Mouse (Mus musculus) liver, embryonic 14.5 days (tissue): ENCODE data around the gene Fam131b. TPM values are rescaled to one million over a fixed set of nuclear protein-coding genes. Genes with fewer than 3 reads are reported as not detected.

ENCODE experiments used
- ATAC-seq: fragments of 200-750 bp; cut with Nextera tagmentation; 2 replicates; pipeline ENCODE4 v1.8.0; 2017; ENCODE audit warnings: moderate number of reproducible peaks, mild to moderate bottlenecking, moderate library complexity; ENCODE audit not compliant: insufficient read depth
- DNase-seq, 3 experiments: peaks; one replicate each; pipeline ENCODE4 v3.0.0-alpha.2; 2012 to 2013; ENCODE audit warnings: low read depth in 3 of 3, low spot score in 3 of 3
- H3K27ac ChIP-seq: fragments of 300-500 bp; sonication (generic); 2 replicates; pipeline ENCODE4 v1.5.1; 2014; ENCODE audit warnings: moderate library complexity, mild to moderate bottlenecking, control low read depth, inconsistent platforms
- H3K27me3 ChIP-seq: fragments of 300-500 bp; sonication (generic); 2 replicates; pipeline ENCODE4 v1.6.1; 2014; ENCODE audit warnings: mild to moderate bottlenecking, low read length, moderate library complexity; ENCODE audit not compliant: control insufficient read depth, insufficient read depth
- H3K36me3 ChIP-seq: fragments of 300-500 bp; sonication (generic); replicated peaks from 2 replicates; pipeline ENCODE4 v1.6.1; 2014; ENCODE audit warnings: low read depth; ENCODE audit not compliant: control insufficient read depth, insufficient read depth
- H3K4me1 ChIP-seq, 2 experiments: fragments of 200-500 bp in 1 of 2; fragments of 300-500 bp in 1 of 2; sonication (generic) in 1 of 2; replicated peaks; 2 replicates each; pipeline ENCODE4 v1.6.1; 2012 to 2014; ENCODE audit warnings: antibody characterized with exemption in 1 of 2, inconsistent platforms in 1 of 2, low read length in 1 of 2; ENCODE audit not compliant: control insufficient read depth in 2 of 2, insufficient read depth in 2 of 2
- H3K4me2 ChIP-seq: fragments of 300-500 bp; sonication (generic); 2 replicates; pipeline ENCODE4 v1.6.1; 2014; ENCODE audit warnings: low read depth, mild to moderate bottlenecking, control low read depth, moderate library complexity
- H3K4me3 ChIP-seq, 2 experiments: fragments of 200-500 bp in 1 of 2; fragments of 300-500 bp in 1 of 2; sonication (generic) in 1 of 2; 2 replicates each; pipeline ENCODE4 v1.5.1; 2012 to 2014; ENCODE audit warnings: low read depth in 2 of 2, low read length in 2 of 2, mild to moderate bottlenecking in 2 of 2, control low read depth in 1 of 2, inconsistent platforms in 1 of 2, moderate library complexity in 1 of 2; ENCODE audit not compliant: insufficient read depth in 1 of 2
- H3K9ac ChIP-seq: fragments of 300-500 bp; sonication (generic); replicated peaks from 2 replicates; pipeline ENCODE4 v1.6.1; 2014; ENCODE audit warnings: mild to moderate bottlenecking, control low read depth, moderate library complexity
- H3K9me3 ChIP-seq: fragments of 300-500 bp; sonication (generic); 2 replicates; pipeline ENCODE4 v1.6.1; 2016; ENCODE audit warnings: low read length, mixed read lengths; ENCODE audit not compliant: control insufficient read depth
- CTCF ChIP-seq: IDR thresholded peaks from 2 replicates; pipeline ENCODE4 v1.5.1; 2016; ENCODE audit warnings: antibody characterized with exemption, low read depth, control low read depth
- EP300 ChIP-seq: IDR thresholded peaks from 2 replicates; pipeline ENCODE4 v1.6.1; 2016; ENCODE audit warnings: antibody characterized with exemption, low read depth
- WGBS: fragments of 180-500 bp; shearing (Covaris S2); extraction: QIAGEN DNeasy Blood & Tissue Kit; methylation state at CpG from one replicate; pipeline ENCODE4 v1.1.7; 2014; ENCODE audit not compliant: insufficient replicate concordance; 5-methylcytosine and 5-hydroxymethylcytosine counted together
- polyA plus RNA-seq, 2 experiments: library from polyadenylated mRNA; depleted of rRNA in 1 of 2; stranded (reverse) in 1 of 2; unstranded in 1 of 2; fragments of >200 nt; fragmentation: Nextera tagmentation in 1 of 2; extraction: Ambion mirVana in 1 of 2; gene quantifications; 2 replicates each; pipeline versions ENCODE4 v1.2.1 to v1.2.3; 2012 to 2014

The Fam131b gene
- polyA plus RNA-seq, 2 experiments: 0.08 TPM; not detected in 1

DNA sequence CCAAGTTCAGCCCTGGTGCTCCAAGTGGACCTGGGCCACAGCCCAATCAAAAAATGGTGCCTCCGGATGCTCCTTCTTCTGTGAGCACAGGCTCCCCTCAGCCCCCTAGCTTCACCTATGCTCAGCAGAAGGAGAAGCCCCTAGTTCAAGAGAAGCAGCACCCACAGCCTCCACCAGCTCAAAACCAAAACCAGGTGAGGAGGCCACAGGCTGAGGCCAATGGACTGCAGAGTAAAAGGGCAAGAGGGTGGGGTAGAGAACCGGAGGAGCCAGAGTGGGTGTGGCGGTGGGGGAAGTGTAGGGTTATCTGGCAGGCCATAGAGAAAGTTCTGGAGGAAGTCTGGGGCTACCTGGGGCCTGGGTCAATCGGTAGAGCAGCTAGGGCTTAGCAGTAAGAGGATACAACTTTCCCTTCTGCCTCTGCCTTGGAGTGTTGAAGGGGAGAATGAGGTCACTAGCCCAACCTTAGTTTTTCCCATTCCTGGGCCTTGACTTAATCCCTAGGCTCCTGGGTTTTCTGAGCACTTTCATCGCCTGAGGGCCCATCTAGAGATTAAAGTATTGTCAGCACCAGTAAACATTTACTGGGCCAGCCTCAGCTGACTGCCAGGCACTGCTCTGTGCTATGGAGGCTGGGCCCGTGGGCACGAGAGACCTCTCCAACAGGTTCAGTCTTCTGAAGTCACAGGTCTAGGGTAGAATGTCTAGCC, 27.5 kb upstream of the Fam131b start:
- no peaks in the 10 kb centered on the region for H3K27me3 ChIP-seq
- no peak for ATAC-seq
- peaks cover 9 to 42% of the 10 kb centered on the region in 2 experiments for H3K4me1 ChIP-seq
- DNase-seq: no peak
- peak overlapping the region; percentile 59 to 67; a peak in 3 of 4 replicates for H3K4me3 ChIP-seq
- no peaks in the 10 kb centered on the region for H3K9me3 ChIP-seq
- no peak overlapping the region for H3K9ac ChIP-seq
- 21% methylated on average over 7 of the region's 7 CpGs for WGBS
- peak overlapping the region; percentile 67 for H3K4me2 ChIP-seq
- H3K27ac ChIP-seq: no peak overlapping the region
- H3K36me3 ChIP-seq: no peaks in the 10 kb centered on the region
- TF ChIP-seq EP300: no peak
- no peak for TF ChIP-seq CTCF

DNA sequence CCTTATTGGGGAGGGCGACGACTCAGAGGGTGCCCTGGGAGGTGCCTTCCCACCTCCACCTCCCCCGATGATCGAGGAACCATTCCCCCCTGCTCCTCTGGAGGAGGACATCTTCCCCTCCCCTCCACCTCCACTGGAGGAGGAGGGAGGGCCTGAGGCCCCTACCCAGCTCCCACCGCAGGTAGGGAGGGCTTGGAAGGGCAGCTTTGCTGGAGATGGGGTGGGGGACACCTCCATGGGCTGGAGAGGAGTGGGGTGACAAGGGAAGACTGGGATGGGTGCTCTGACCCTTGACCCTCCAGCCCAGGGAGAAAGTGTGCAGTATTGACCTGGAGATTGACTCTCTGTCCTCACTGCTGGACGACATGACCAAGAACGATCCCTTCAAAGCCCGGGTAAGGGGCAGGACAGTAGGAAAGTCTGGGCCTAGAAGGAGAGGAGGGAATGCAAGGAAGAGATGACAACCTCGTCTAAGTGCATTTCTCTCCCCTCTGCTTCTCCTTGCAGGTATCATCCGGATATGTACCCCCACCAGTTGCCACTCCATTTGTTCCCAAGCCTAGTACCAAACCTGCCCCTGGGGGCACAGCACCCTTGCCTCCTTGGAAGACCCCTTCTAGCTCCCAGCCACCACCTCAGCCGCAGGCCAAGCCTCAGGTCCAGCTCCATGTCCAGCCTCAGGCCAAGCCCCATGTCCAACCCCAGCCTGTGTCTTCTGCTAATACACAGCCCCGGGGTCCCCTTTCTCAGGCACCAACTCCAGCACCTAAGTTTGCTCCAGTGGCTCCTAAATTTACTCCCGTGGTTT, 26.7 kb upstream of the Fam131b start:
- WGBS: 28% methylated on average over 13 of the region's 13 CpGs
- peak overlapping the region; percentile 67 for H3K4me2 ChIP-seq
- peaks cover 9 to 42% of the 10 kb centered on the region in 2 experiments for H3K4me1 ChIP-seq
- no peaks in the 10 kb centered on the region for H3K9me3 ChIP-seq
- H3K27me3 ChIP-seq: no peaks in the 10 kb centered on the region
- TF ChIP-seq EP300: no peak
- no peak for TF ChIP-seq CTCF
- H3K27ac ChIP-seq: no peak overlapping the region
- DNase-seq (no peak), ATAC-seq (no peak)
- H3K9ac ChIP-seq: 0 out of 2 replicates have a peak overlapping the region, but pooled peaks have one; percentile 13
- peak overlapping the region; percentile 59 to 67 for H3K4me3 ChIP-seq
- no peaks in the 10 kb centered on the region for H3K36me3 ChIP-seq

DNA sequence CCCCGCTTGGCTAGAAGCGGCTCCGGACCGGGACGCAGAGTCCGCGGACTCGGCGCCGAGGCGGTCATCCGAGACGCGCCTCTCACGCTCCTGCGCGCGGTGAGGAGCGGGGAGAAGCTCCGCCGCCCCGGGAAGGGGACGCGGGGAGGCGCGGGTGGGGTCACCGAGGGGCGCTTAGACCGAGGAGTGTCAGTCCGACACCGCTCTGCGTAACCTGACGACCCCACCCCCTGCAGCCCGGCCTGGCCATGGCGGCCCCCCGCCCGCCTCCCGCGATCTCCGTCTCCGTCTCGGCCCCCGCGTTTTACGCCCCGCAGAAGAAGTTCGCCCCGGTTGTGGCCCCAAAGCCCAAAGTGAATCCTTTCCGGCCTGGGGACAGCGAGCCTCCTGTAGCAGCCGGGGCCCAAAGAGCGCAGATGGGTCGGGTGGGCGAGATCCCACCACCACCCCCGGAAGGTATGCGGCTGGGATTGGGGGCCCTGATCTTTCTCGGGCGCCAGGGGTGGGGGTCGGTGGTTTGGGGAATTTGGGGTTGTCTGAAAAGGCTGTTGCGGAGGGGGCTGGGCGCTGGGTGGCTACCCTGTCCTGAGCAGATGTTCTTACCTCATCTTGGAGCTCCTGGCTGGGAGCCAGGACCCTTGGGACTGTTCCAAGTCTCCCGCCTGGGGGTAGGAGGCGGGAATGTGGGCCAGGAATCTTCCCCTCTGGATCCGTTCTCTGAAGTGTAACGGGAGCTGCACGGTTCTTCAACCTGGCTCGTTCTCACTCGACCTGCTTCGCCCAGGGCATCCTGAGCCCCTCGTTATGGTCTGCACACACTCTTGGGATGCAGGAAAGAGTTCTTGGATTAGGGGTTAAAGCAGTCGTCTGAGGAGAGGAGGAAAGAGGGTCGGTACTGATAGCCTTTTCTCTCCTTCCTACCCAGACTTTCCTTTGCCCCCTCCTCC, 25.9 kb upstream of the Fam131b start:
- WGBS: under 1% methylated on average over 46 of the region's 72 CpGs
- Histone ChIP-seq H3K36me3 (no peaks in the 10 kb centered on the region), H3K4me1 (peaks cover 9 to 42% of the 10 kb centered on the region in 2 experiments), H3K9me3 (no peaks in the 10 kb centered on the region), H3K27me3 (no peaks in the 10 kb centered on the region), H3K9ac (peak overlapping the region; percentile 58), H3K4me2 (peak overlapping the region; percentile 67), H3K27ac (no peak overlapping the region), H3K4me3 (peak overlapping the region; percentile 59 to 67)
- TF ChIP-seq EP300 (no peak), CTCF (no peak)
- DNase-seq (no peak), ATAC-seq (no peak; the same call in 1 of the 2 replicates)

DNA sequence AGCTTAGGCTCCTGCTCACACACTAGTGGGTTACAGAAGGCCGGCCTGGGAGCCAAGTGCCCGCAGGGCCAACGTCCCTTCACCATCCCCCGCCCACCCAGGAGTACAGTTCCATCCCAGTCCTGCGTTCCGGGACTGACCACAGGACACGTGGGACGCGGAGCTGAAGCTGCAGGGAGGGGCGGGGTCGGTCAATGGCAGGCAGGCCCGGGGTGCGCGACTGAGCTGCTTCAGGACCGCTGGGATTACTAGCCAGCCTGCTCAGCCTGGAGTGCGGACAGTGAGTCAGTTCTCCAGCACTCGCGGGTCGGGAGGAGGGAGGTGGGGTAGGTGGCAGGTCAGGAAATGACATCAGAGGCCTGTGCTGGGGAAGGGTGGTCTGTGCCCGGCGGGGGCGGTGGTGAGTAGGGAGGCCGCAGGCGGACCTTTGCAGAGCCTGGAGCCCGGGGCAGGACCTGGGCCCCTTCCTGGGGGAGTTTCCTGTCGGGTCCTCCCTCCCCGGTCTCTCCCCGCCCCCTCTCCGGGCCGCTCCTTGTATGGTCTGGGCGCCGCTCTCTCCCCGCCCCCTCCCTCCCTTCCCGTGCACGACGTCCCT, 25.1 kb upstream of the Fam131b start, which contains the start of gene Zyx:
Zyx (plus strand) TSS at position 205 of the 595 bp plus-strand sequence.
- Histone ChIP-seq H3K36me3 (no peaks in the 10 kb centered on the region), H3K4me1 (peaks cover 9 to 35% of the 10 kb centered on the region in 2 experiments), H3K9me3 (no peaks in the 10 kb centered on the region), H3K4me3 (peak within 1 kb of the TSS; percentile 59 to 67), H3K27me3 (no peaks in the 10 kb centered on the region), H3K4me2 (peak within 1 kb of the TSS; percentile 67), H3K27ac (peak within 1 kb of the TSS; percentile 12; the same call in 1 of the 2 replicates), H3K9ac (peak within 1 kb of the TSS; percentile 58)
- TF ChIP-seq EP300 (no peak), CTCF (peak; percentile 48)
- ATAC-seq (peak; percentile 87), DNase-seq (peak; percentile 57 to 64 (median 59))
- 0% methylated on average over 25 of the region's 36 CpGs for WGBS
